Mouse (Mus musculus): Measurements from ENCODE around the gene Samd11. TPM values are rescaled to one million over a fixed set of nuclear protein-coding genes. Genes with fewer than 3 reads are reported as not detected.

Samd11 gene
- not detected for polyA plus RNA-seq (2014; fragmentation: Illumina TruSeq; extraction: RNeasy Lipid Tissue Mini Kit (QIAGEN cat#74804); ENCODE audit: low read depth, low replicate concordance)

GRCm38 (mm10) chr4:156255078-156255839 lies at the start of gene Samd11:
Gene Samd11, minus strand, starts transcription at chr4:156255657.

GRCm38 (mm10) chr4:156235808-156236533 lies 19.5 kb downstream of the Samd11 start, which contains the start of gene Noc2l:
Gene Noc2l, plus strand, starts transcription at chr4:156236010.

DNA sequence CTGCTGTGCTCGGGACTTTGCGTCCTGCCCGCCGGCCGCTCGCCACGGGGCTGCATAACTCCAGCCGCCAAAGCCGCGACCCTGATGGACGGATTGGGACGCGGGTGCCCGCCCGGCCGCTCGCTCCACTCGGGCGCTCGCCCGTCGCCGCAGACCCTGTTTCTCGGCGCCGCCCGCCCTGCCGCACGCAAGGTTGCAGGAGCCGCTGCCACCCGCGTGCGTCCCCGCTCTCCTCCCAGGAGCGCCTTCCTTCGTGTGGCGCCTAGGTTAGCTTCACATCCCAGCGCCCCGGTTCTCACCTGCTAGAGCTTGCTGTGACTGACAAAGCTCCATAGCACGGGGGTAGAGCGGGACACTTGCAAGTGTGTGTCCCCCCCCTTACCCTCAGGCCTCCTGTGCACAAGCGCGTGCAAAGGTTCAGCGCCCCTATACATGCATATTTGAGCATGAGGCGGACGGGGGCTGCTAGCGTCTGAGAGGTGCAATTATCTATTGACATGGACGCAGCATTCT lies 20.7 kb downstream of the Samd11 start, which contains the start of gene Plekhn1:
TSS of gene Plekhn1 (minus strand) at position 157 of the 513 bp plus-strand sequence.

DNA sequence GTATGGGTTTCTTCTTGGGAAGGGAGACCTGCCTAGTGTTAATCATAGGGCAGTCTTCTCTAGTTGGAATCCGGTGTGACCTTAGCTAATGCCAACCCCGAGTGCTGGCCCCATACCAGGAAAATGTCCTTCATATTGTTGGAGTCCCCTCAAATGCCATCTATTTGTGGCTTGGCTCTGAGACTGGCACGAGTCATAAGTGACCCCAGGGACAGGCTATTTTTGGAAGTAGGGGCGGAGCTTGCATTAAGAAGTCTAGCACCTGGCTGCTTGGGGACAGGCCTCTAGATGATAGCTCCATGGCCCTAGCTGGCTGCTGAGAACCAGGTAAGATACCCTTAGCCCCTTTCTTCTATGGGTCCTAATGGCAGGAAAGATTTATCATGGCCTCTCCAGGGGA lies 39.8 kb downstream of the Samd11 start, which contains the start of gene Perm1:
TSS of gene Perm1 (plus strand) at position 220 of the 400 bp plus-strand sequence.

DNA sequence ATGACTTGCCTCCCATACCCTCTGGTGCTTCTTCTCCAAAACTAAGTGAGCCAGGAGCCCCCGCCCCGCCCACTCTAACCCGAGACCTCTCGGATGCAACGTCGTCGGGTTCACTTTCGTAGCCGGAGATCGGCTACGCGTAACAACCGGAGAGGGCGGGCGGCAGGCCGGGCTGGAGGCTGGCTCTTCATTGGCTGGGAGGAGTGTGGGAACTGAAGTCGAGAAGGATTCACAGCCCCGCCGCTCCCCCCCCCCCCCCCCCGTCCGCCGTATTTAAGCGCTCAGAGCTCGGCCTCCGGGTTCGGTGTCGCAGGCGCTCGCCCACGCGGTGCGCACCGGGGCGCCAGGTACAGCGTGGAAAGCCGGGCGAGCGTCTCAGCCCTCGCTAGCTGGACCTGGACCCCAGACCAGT lies 52.5 kb downstream of the Samd11 start, which contains the start of gene AW011738:
TSS of gene AW011738 (plus strand) at position 304 of the 412 bp plus-strand sequence.

GRCm38 (mm10) chr4:156200623-156201475 lies 54.6 kb downstream of the Samd11 start, which contains the start of gene Isg15:
Gene Isg15, minus strand, starts transcription at chr4:156200818.

GRCm38 (mm10) chr4:156197131-156197828 lies 58.2 kb downstream of the Samd11 start, which contains the start of gene Agrn:
Gene Agrn, minus strand, starts transcription at chr4:156197488.

Other genes starting within 250 kb of the Samd11 start
- not detected for gene Tnfrsf4, start 241.8 kb downstream of the Samd11 start, polyA plus RNA-seq (2014; fragmentation: Illumina TruSeq; extraction: RNeasy Lipid Tissue Mini Kit (QIAGEN cat#74804); ENCODE audit: low read depth, low replicate concordance)
- not detected for gene Tnfrsf18, start 229.5 kb downstream of the Samd11 start, polyA plus RNA-seq (2014; fragmentation: Illumina TruSeq; extraction: RNeasy Lipid Tissue Mini Kit (QIAGEN cat#74804); ENCODE audit: low read depth, low replicate concordance)
- 0.61 TPM for gene Ttll10, start 196.2 kb downstream of the Samd11 start, polyA plus RNA-seq (2014; fragmentation: Illumina TruSeq; extraction: RNeasy Lipid Tissue Mini Kit (QIAGEN cat#74804); ENCODE audit: low read depth, low replicate concordance)
- gene 9430015G10Rik, start 145.7 kb downstream of the Samd11 start, polyA plus RNA-seq (2014; fragmentation: Illumina TruSeq; extraction: RNeasy Lipid Tissue Mini Kit (QIAGEN cat#74804); ENCODE audit: low read depth, low replicate concordance) = 1.5 TPM
- gene Rnf223, start 125.1 kb downstream of the Samd11 start, polyA plus RNA-seq (2014; fragmentation: Illumina TruSeq; extraction: RNeasy Lipid Tissue Mini Kit (QIAGEN cat#74804); ENCODE audit: low read depth, low replicate concordance) = not detected
- gene Agrn, start 58.2 kb downstream of the Samd11 start, polyA plus RNA-seq (2014; fragmentation: Illumina TruSeq; extraction: RNeasy Lipid Tissue Mini Kit (QIAGEN cat#74804); ENCODE audit: low read depth, low replicate concordance) = 20.3 TPM
- not detected for gene Isg15, start 54.8 kb downstream of the Samd11 start, polyA plus RNA-seq (2014; fragmentation: Illumina TruSeq; extraction: RNeasy Lipid Tissue Mini Kit (QIAGEN cat#74804); ENCODE audit: low read depth, low replicate concordance)
- 0.77 TPM for gene AW011738, start 52.4 kb downstream of the Samd11 start, polyA plus RNA-seq (2014; fragmentation: Illumina TruSeq; extraction: RNeasy Lipid Tissue Mini Kit (QIAGEN cat#74804); ENCODE audit: low read depth, low replicate concordance)
- 2.7 TPM for gene Perm1, start 39.8 kb downstream of the Samd11 start, polyA plus RNA-seq (2014; fragmentation: Illumina TruSeq; extraction: RNeasy Lipid Tissue Mini Kit (QIAGEN cat#74804); ENCODE audit: low read depth, low replicate concordance)
- gene Plekhn1, start 20.8 kb downstream of the Samd11 start, polyA plus RNA-seq (2014; fragmentation: Illumina TruSeq; extraction: RNeasy Lipid Tissue Mini Kit (QIAGEN cat#74804); ENCODE audit: low read depth, low replicate concordance) = 2.0 TPM
- gene Noc2l, start 19.6 kb downstream of the Samd11 start, polyA plus RNA-seq (2014; fragmentation: Illumina TruSeq; extraction: RNeasy Lipid Tissue Mini Kit (QIAGEN cat#74804); ENCODE audit: low read depth, low replicate concordance) = 4.9 TPM
- not detected for gene Vmn2r-ps159, start 75.4 kb upstream of the Samd11 start, polyA plus RNA-seq (2014; fragmentation: Illumina TruSeq; extraction: RNeasy Lipid Tissue Mini Kit (QIAGEN cat#74804); ENCODE audit: low read depth, low replicate concordance)

Measured in kidney, adult 10 weeks (tissue).